Mouse (Mus musculus) heart, embryonic 11.5 days (tissue): ENCODE results near the gene Slc41a3. TPM values are rescaled to one million over a fixed set of nuclear protein-coding genes. Genes with fewer than 3 reads are reported as not detected.
A peak's percentile ranks its signal among the peaks of the same experiment; 100 is the strongest.
"Not testable (repeated sequence)": the region's sequence is repeated elsewhere in the genome, so short reads cannot be mapped to it uniquely, and the experiment has no call there.

Experiments
- ATAC-seq: fragments of 200-750 bp; cut with Nextera tagmentation; replicated peaks from 2 replicates; pipeline ENCODE4 v1.8.0; 2017; ENCODE audit warnings: moderate library complexity; ENCODE audit not compliant: insufficient number of reproducible peaks, low FRiP score, low TSS enrichment
- H3K27ac ChIP-seq: fragments of 300-500 bp; sonication (generic); 2 replicates; pipeline ENCODE4 v1.5.1; 2014; ENCODE audit warnings: mild to moderate bottlenecking, low read depth, low read length
- H3K27me3 ChIP-seq: fragments of 300-500 bp; sonication (generic); 2 replicates; pipeline ENCODE4 v1.6.1; 2014; ENCODE audit warnings: mild to moderate bottlenecking, low read length, mixed read lengths; ENCODE audit not compliant: control insufficient read depth, insufficient read depth
- H3K36me3 ChIP-seq: fragments of 300-500 bp; sonication (generic); 2 replicates; pipeline ENCODE4 v1.6.1; 2014; ENCODE audit warnings: mild to moderate bottlenecking, low read length, moderate library complexity, mixed read lengths; ENCODE audit not compliant: control insufficient read depth, insufficient read depth
- H3K4me1 ChIP-seq: fragments of 300-500 bp; sonication (generic); 2 replicates; pipeline ENCODE4 v1.6.1; 2014; ENCODE audit warnings: low read length; ENCODE audit not compliant: control insufficient read depth, insufficient read depth
- H3K4me2 ChIP-seq: fragments of 300-500 bp; sonication (generic); 2 replicates; pipeline ENCODE4 v1.6.1; 2014; ENCODE audit warnings: mild to moderate bottlenecking, moderate library complexity
- H3K4me3 ChIP-seq: fragments of 300-500 bp; sonication (generic); 2 replicates; pipeline ENCODE4 v1.5.1; 2014; ENCODE audit warnings: low read depth, low read length
- H3K9ac ChIP-seq: fragments of 300-500 bp; sonication (generic); 2 replicates; pipeline ENCODE4 v1.6.1; 2014; ENCODE audit warnings: mild to moderate bottlenecking, low read depth, low read length, moderate library complexity
- H3K9me3 ChIP-seq: fragments of 300-500 bp; sonication (generic); replicated peaks from 2 replicates; pipeline ENCODE4 v1.6.1; 2016; ENCODE audit warnings: low read length; ENCODE audit not compliant: control insufficient read depth
- WGBS: fragments of 180-500 bp; shearing (Covaris S2); extraction: QIAGEN DNeasy Blood & Tissue Kit; methylation state at CpG from one replicate; pipeline ENCODE4 v1.1.7; 2014; ENCODE audit not compliant: insufficient replicate concordance; 5-methylcytosine and 5-hydroxymethylcytosine counted together
- polyA plus RNA-seq: library from polyadenylated mRNA; unstranded; fragments of >200 nt; fragmentation: Nextera tagmentation; extraction: Ambion mirVana; gene quantifications from 2 replicates; pipeline ENCODE4 v1.2.1, GENCODE M21; 2014

Gene Slc41a3
- polyA plus RNA-seq, 1 experiment from 2014 or later, result 11.1 TPM

GRCm38 (mm10) chr6:90656344-90656850, 51.9 kb downstream of the Slc41a3 start:
- not testable (repeated sequence) for H3K4me3 ChIP-seq
- 56% methylated on average over 2 of the region's 2 CpGs for WGBS

DNA sequence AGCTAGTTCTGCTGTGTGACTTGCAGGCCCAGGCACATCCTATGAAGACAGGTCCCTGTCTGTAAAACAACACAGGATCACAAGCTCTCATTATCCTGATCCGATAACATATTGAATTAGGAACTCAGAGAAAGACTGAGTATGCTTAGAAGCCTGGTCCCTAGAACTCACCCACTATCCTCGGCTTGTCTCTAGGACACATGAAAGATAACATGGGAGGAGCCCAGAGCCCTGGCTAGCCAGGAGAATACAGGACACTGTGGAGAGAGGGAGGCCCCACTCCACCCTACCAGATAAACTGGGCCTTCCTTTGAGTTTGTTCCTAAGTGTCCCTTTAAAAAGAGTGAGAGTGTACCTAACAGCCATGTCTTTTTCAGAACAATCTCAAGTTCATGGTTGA, 55.4 kb downstream of the Slc41a3 start:
- Histone ChIP-seq H3K4me1 (peaks cover 27% of the 10 kb centered on the region), H3K9ac (no peak overlapping the region), H3K27me3 (no peaks in the 10 kb centered on the region), H3K27ac (peak overlapping the region; percentile 62; the same call in 1 of the 2 replicates), H3K4me3 (no peak overlapping the region), H3K36me3 (peaks cover 3% of the 10 kb centered on the region), H3K9me3 (no peaks in the 10 kb centered on the region), H3K4me2 (no peak overlapping the region)
- WGBS, result 39% methylated on average over 2 of the region's 2 CpGs
- ATAC-seq, result 0 out of 2 replicates have a peak, but pooled peaks have one; percentile 53

More at GRCm38 (mm10) chr6:90656344-90656850, 51.9 kb downstream of the Slc41a3 start:
- H3K9me3 ChIP-seq, H3K27ac ChIP-seq, H3K9ac ChIP-seq, H3K36me3 ChIP-seq, ATAC-seq, H3K27me3 ChIP-seq, H3K4me2 ChIP-seq: not testable (repeated sequence)
- H3K4me1 ChIP-seq, result peaks cover 23% of the 10 kb centered on the region

DNA sequence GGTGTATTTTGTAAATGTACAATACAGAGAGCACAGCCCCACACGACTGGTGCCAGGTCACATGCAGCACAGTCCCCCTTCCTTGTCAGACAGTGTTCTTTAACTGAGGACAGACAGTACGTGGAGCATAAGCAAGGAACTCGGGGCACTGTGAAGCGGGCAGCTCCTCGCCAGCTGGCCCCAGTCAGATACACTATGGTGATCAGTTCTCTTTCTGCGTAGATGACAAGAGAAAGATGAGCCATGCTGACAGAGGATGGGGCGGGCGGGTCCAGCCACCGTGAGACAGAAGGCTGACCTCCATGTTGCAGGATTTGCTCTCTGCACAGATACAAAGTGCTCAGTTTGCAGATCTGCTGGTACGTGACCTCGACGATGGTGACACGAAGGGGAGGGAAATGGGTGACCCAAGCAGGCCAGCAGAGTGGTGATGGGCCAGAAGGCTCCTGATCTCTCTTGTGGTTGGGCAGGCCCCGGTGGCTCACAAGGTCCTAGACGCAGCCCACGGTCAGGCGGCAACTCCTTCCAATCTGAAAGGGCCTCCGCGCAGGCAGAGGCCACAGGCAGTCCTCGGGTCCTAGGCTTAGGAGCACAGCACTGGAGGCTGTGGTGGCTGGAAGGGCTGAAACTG, 56.0 kb downstream of the Slc41a3 start:
- Histone ChIP-seq H3K27me3 (no peaks in the 10 kb centered on the region), H3K4me2 (no peak overlapping the region; the same call in 1 of the 2 replicates), H3K9me3 (no peaks in the 10 kb centered on the region), H3K4me1 (peaks cover 27% of the 10 kb centered on the region), H3K27ac (peak overlapping the region; percentile 62; the same call in 1 of the 2 replicates), H3K36me3 (peaks cover 8% of the 10 kb centered on the region), H3K9ac (peak overlapping the region; percentile 22; the same call in 1 of the 2 replicates), H3K4me3 (no peak overlapping the region)
- WGBS, result 78% methylated on average over 20 of the region's 20 CpGs
- ATAC-seq, result no peak

- no peaks in the 10 kb centered on the region for H3K27me3 ChIP-seq
- no peak overlapping the region for H3K4me2 ChIP-seq
- 80% methylated on average over 11 of the region's 11 CpGs for WGBS
- H3K27ac ChIP-seq, result peak overlapping the region; percentile 54; the same call in 1 of the 2 replicates
- no peaks in the 10 kb centered on the region for H3K9me3 ChIP-seq
- ATAC-seq, result no peak
- no peak overlapping the region for H3K4me3 ChIP-seq
- peak overlapping the region; percentile 22; the same call in 1 of the 2 replicates for H3K9ac ChIP-seq
- peaks cover 11% of the 10 kb centered on the region for H3K36me3 ChIP-seq
- peaks cover 27% of the 10 kb centered on the region for H3K4me1 ChIP-seq
These were observed 56.5 kb downstream of the Slc41a3 start for GRCm38 (mm10) chr6:90661029-90661399.

GRCm38 (mm10) chr6:90662148-90662547, 57.6 kb downstream of the Slc41a3 start:
- peak; percentile 12; the same call in 1 of the 2 replicates for ATAC-seq
- Histone ChIP-seq H3K9me3 (no peaks in the 10 kb centered on the region), H3K9ac (no peak overlapping the region; the same call in 1 of the 2 replicates), H3K4me3 (no peak overlapping the region), H3K36me3 (peaks cover 21% of the 10 kb centered on the region), H3K27me3 (no peaks in the 10 kb centered on the region), H3K27ac (no peak overlapping the region), H3K4me1 (peaks cover 27% of the 10 kb centered on the region), H3K4me2 (no peak overlapping the region)
- WGBS, result 97% methylated on average over 5 of the region's 5 CpGs

DNA sequence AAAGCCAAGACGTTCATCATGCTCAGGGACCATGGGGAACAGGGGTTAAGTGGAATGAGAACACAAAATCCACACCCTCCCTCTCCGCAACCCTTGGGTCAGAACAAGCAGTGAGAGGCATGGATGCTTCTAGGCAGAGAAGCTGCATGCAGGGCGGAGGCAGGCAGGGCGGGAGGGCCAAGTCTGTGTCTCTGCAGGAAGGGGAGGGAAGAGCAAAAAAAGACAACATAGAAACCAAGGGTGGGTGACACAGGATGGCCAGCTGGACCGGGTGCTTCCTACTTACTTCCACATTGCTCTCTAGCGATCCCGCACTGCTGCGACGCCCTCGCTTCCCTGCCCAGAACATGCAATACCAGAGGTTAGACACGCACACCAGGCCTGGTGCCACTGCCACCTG, 59.2 kb downstream of the Slc41a3 start:
- Histone ChIP-seq H3K4me1 (peaks cover 27% of the 10 kb centered on the region), H3K9ac (no peak overlapping the region), H3K4me3 (no peak overlapping the region), H3K36me3 (peaks cover 32% of the 10 kb centered on the region), H3K27ac (peak overlapping the region; percentile 32; the same call in 1 of the 2 replicates), H3K9me3 (no peaks in the 10 kb centered on the region), H3K27me3 (no peaks in the 10 kb centered on the region), H3K4me2 (no peak overlapping the region)
- ATAC-seq, result no peak
- 86% methylated on average over 11 of the region's 11 CpGs for WGBS

DNA sequence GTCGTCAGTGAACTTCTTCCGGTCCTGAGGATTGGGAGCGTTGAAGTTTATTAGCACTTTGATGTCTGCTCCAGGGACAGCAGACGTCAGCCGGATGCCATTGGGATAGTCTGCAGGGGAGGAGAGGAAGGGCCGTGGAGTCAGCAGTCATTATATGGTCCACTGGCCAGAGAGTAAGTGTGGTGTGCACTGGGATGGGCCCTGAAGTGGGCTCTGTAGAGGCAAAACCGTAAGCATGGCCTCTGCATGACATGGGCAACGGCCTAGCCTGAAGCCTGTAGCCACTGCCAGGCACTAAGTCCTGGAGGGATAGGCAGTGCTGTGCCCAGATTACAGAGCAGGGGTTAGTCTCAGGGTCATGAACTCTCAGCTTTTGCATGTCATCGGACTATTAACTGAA, 64.2 kb downstream of the Slc41a3 start:
- H3K9ac ChIP-seq, result no peak overlapping the region
- no peaks in the 10 kb centered on the region for H3K27me3 ChIP-seq
- no peak overlapping the region for H3K4me3 ChIP-seq
- WGBS, result 84% methylated on average over 9 of the region's 9 CpGs
- no peak overlapping the region for H3K4me2 ChIP-seq
- H3K4me1 ChIP-seq, result no peaks in the 10 kb centered on the region
- no peak for ATAC-seq
- H3K36me3 ChIP-seq, result peaks cover 51% of the 10 kb centered on the region
- H3K9me3 ChIP-seq, result no peaks in the 10 kb centered on the region
- H3K27ac ChIP-seq, result no peak overlapping the region

- 61% methylated on average over 4 of the region's 4 CpGs for WGBS
- Histone ChIP-seq H3K9ac (no peak overlapping the region), H3K9me3 (no peaks in the 10 kb centered on the region), H3K27ac (peak overlapping the region; percentile 80), H3K27me3 (no peaks in the 10 kb centered on the region), H3K36me3 (peaks cover 47% of the 10 kb centered on the region), H3K4me1 (peaks cover 15% of the 10 kb centered on the region), H3K4me3 (no peak overlapping the region), H3K4me2 (no peak overlapping the region)
- 0 out of 2 replicates have a peak, but pooled peaks have one; percentile 19 for ATAC-seq
These were observed 74.2 kb downstream of the Slc41a3 start for GRCm38 (mm10) chr6:90678759-90679158.
